In genomic region chr16:33769848-33770247, GRCm38 (mm10) we compare ENCODE assay signal across 14 mouse cellular contexts. TPM values are rescaled to one million over a fixed set of nuclear protein-coding genes. Genes with fewer than 3 reads are reported as not detected.
DNase-seq lines count a peak whose midpoint lies in the region; ATAC-seq and TF ChIP-seq lines count a peak whose summit lies in the region.
"Had no signal": no experiment of that assay in that cellular context is flagged by ENCODE, and none has a peak within 500 bp of the region (broad histone marks: within the 10 kb centered on the region; RNA-seq: fewer than 3 reads in every experiment).

No protein-coding gene starts in this region.

- no peak overlapping the region for H3K9ac ChIP-seq in liver, adult 2 months (ENCODE audit: low read depth, low read length)
- H3K9ac ChIP-seq in liver, embryonic 11.5 days (ENCODE audit: low read depth, low read length): no peak overlapping the region
- H3K9ac ChIP-seq in hindbrain, embryonic 11.5 days (ENCODE audit: low read depth, low read length): no peak overlapping the region
- H3K9ac ChIP-seq: lung, embryonic 15.5 days had no signal

- H3K36me3 ChIP-seq in liver, adult 2 months (ENCODE audit: control insufficient read depth, insufficient read depth, low read length): no peaks in the 10 kb centered on the region; the same call in 1 of the 2 replicates
- no peaks in the 10 kb centered on the region for H3K36me3 ChIP-seq in liver, embryonic 11.5 days (ENCODE audit: control insufficient read depth, insufficient read depth, low read length)
- H3K36me3 ChIP-seq in hindbrain, embryonic 11.5 days (ENCODE audit: control insufficient read depth, insufficient read depth, low read length): no peaks in the 10 kb centered on the region
- H3K36me3 ChIP-seq: lung, embryonic 15.5 days had no signal

- H3K4me3 ChIP-seq in liver, adult 2 months (ENCODE audit: insufficient read depth, low read depth, low read length): no peak overlapping the region
- no peak overlapping the region for H3K4me3 ChIP-seq in liver, embryonic 11.5 days (ENCODE audit: low read depth, low read length)
- no peak overlapping the region for H3K4me3 ChIP-seq in hindbrain, embryonic 11.5 days (ENCODE audit: low read depth, low read length)
- H3K4me3 ChIP-seq: lung, embryonic 15.5 days had no signal

- 82% methylated on average over 7 of the region's 7 CpGs for WGBS in liver, adult 2 months
- WGBS in liver, embryonic 11.5 days: 50% methylated on average over 7 of the region's 7 CpGs
- 91% methylated on average over 7 of the region's 7 CpGs for WGBS in hindbrain, embryonic 11.5 days

- no peaks in the 10 kb centered on the region; the same call in none of the 2 replicates for H3K4me1 ChIP-seq in liver, adult 2 months (ENCODE audit: control insufficient read depth, insufficient read depth, low read length)
- peaks cover 16% of the 10 kb centered on the region for H3K4me1 ChIP-seq in liver, embryonic 11.5 days (replicated peaks; ENCODE audit: control insufficient read depth, insufficient read depth, low read length)
- H3K4me1 ChIP-seq in hindbrain, embryonic 11.5 days (replicated peaks; ENCODE audit: control insufficient read depth, insufficient read depth, low read length): no peaks in the 10 kb centered on the region

- TF ChIP-seq POLR2A in liver, adult 2 months (IDR thresholded peaks at IDR 0.05; ENCODE audit: extremely low read depth, insufficient read depth, low read length): no peak

- ATAC-seq in liver, embryonic 11.5 days (replicated peaks; ENCODE audit: low FRiP score): no peak
- ATAC-seq in granulocyte monocyte progenitor cell, adult 5-6 weeks (replicated peaks; ENCODE audit: poor library complexity, severe bottlenecking): peak; percentile 91
- ATAC-seq in neutrophil, adult 5-6 weeks (ENCODE audit: extremely low read depth, insufficient number of reproducible peaks, low FRiP score, poor library complexity, severe bottlenecking): peak; percentile 83
- no peak for ATAC-seq in hindbrain, embryonic 11.5 days (ENCODE audit: low FRiP score)
- ATAC-seq: midbrain, embryonic 16.5 days had no signal

- H3K4me2 ChIP-seq in liver, embryonic 11.5 days: no peak overlapping the region
- H3K4me2 ChIP-seq in hindbrain, embryonic 11.5 days (replicated peaks; ENCODE audit: low read depth, low read length): no peak overlapping the region
- H3K4me2 ChIP-seq: lung, embryonic 15.5 days had no signal

- peak; percentile 29 for DNase-seq in liver, adult 2 months (ENCODE audit: extremely low read depth, low read depth, low spot score)
- no peak for DNase-seq in liver, embryonic 11.5 days (ENCODE audit: low spot score)
- DNase-seq in CD4-positive, CD25-positive, alpha-beta regulatory T cell, adult 2 months (ENCODE audit: low read depth, low spot score): peak; percentile 74
- DNase-seq in urinary bladder, postnatal 10 days (ENCODE audit: low spot score): no peak
- no peak for DNase-seq in hindbrain, embryonic 11.5 days (ENCODE audit: low spot score)
- DNase-seq in c-Kit-positive CD71-positive TER-119-positive erythroid progenitor cells, embryonic 14.5 days (ENCODE audit: low spot score): no peak
- DNase-seq: heart, adult 11 months; heart, postnatal 36 days; kidney, adult 2 months; layer of hippocampus, adult 9-11 months had no signal

- no peak for TF ChIP-seq CTCF in liver, adult 2 months (IDR thresholded peaks at IDR 0.05; ENCODE audit: low read depth, low read length)

- no peaks in the 10 kb centered on the region for H3K79me2 ChIP-seq in liver, adult 2 months (ENCODE audit: control insufficient read depth, insufficient read depth, low read length)

- H3K27ac ChIP-seq in liver, adult 2 months (replicated peaks; ENCODE audit: insufficient read depth, low read depth, low read length): no peak overlapping the region
- H3K27ac ChIP-seq in liver, embryonic 11.5 days (ENCODE audit: low read depth, low read length): no peak overlapping the region; the same call in 1 of the 2 replicates
- H3K27ac ChIP-seq in hindbrain, embryonic 11.5 days (ENCODE audit: low read depth, low read length): no peak overlapping the region
- H3K27ac ChIP-seq: lung, embryonic 15.5 days had no signal

- H3K9me3 ChIP-seq in liver, embryonic 11.5 days (ENCODE audit: control insufficient read depth, low read length): no peaks in the 10 kb centered on the region
- no peaks in the 10 kb centered on the region for H3K9me3 ChIP-seq in hindbrain, embryonic 11.5 days (ENCODE audit: control insufficient read depth, low read length)
- H3K9me3 ChIP-seq: lung, embryonic 15.5 days had no signal

- no peaks in the 10 kb centered on the region for H3K27me3 ChIP-seq in liver, adult 2 months (ENCODE audit: control insufficient read depth, insufficient read depth, low read length)
- H3K27me3 ChIP-seq in liver, embryonic 11.5 days (replicated peaks; ENCODE audit: control insufficient read depth, insufficient read depth, low read length): no peaks in the 10 kb centered on the region
- no peaks in the 10 kb centered on the region for H3K27me3 ChIP-seq in hindbrain, embryonic 11.5 days (ENCODE audit: control insufficient read depth, insufficient read depth, low read length)
- H3K27me3 ChIP-seq: lung, embryonic 15.5 days had no signal

RNA-seq across cellular contexts. Expression of gene Muc13, which starts 24.0 kb away (rescaled TPM):
- total RNA-seq in liver, adult 2 months (2014; rRNA removed): not detected in 2 replicates
- 0.32 and 0.65 TPM in 2 replicates for polyA plus RNA-seq in liver, adult 2 months (2012; rRNA removed)
- polyA plus RNA-seq in liver, embryonic 11.5 days (2014; fragmentation: Nextera tagmentation; extraction: Ambion mirVana): 10.1 and 10.4 TPM in 2 replicates
- total RNA-seq in granulocyte monocyte progenitor cell, adult 5-6 weeks (2014; fragmentation: Nextera tagmentation): 41.1 and 69.5 TPM in 2 replicates
- total RNA-seq in granulocyte monocyte progenitor cell, adult 5-6 weeks (2017): 53.2 and 60.5 TPM in 2 replicates
- 0.37 and 0.81 TPM in 2 replicates for total RNA-seq in neutrophil, adult 5-6 weeks (2017)
- 0.08 and 0.14 TPM in 2 replicates for polyA plus RNA-seq in hindbrain, embryonic 11.5 days (2014; fragmentation: Nextera tagmentation; extraction: Ambion mirVana)
- polyA plus RNA-seq: midbrain, embryonic 16.5 days had no signal

RNA-seq across cellular contexts. Expression of gene Itgb5, which starts 59.6 kb away (rescaled TPM):
- total RNA-seq in liver, adult 2 months (2014; rRNA removed): 36.1 and 46.2 TPM in 2 replicates
- 54.6 and 65.1 TPM in 2 replicates for polyA plus RNA-seq in liver, adult 2 months (2012; rRNA removed)
- 24.8 and 25.0 TPM in 2 replicates for polyA plus RNA-seq in liver, embryonic 11.5 days (2014; fragmentation: Nextera tagmentation; extraction: Ambion mirVana)
- total RNA-seq in granulocyte monocyte progenitor cell, adult 5-6 weeks (2014; fragmentation: Nextera tagmentation): 8.1 and 19.6 TPM in 2 replicates
- total RNA-seq in granulocyte monocyte progenitor cell, adult 5-6 weeks (2017): 9.2 and 13.4 TPM in 2 replicates
- total RNA-seq in neutrophil, adult 5-6 weeks (2017): 10.1 and 10.5 TPM in 2 replicates
- polyA plus RNA-seq in hindbrain, embryonic 11.5 days (2014; fragmentation: Nextera tagmentation; extraction: Ambion mirVana): 21.7 and 25.5 TPM in 2 replicates

Comparison
In these comparisons a context has a peak if more than half of its experiments do, and no peak if none do; other contexts are left out.
1. DNase-seq: peak in liver, adult 2 months (single experiment) and CD4-positive, CD25-positive, alpha-beta regulatory T cell, adult 2 months (single experiment); none in liver, embryonic 11.5 days (single experiment), urinary bladder, postnatal 10 days (single experiment), hindbrain, embryonic 11.5 days (single experiment) and c-Kit-positive CD71-positive TER-119-positive erythroid progenitor cells, embryonic 14.5 days (single experiment).
2. ATAC-seq: peak in granulocyte monocyte progenitor cell, adult 5-6 weeks (single experiment) and neutrophil, adult 5-6 weeks (single experiment); none in liver, embryonic 11.5 days (single experiment) and hindbrain, embryonic 11.5 days (single experiment).
3. RNA of gene Muc13, which starts 24.0 kb away (total RNA-seq): 41.1 to 69.5 TPM in granulocyte monocyte progenitor cell, adult 5-6 weeks; 0.37 to 0.81 TPM in neutrophil, adult 5-6 weeks and not detected in liver, adult 2 months; every median in the first group is over 10 times any median in the second.